Mouse (Mus musculus) macrophage (primary cell): ENCODE measurements around the gene B230118H07Rik. TPM values are rescaled to one million over a fixed set of nuclear protein-coding genes. Genes with fewer than 3 reads are reported as not detected.

Experiments used
- H3K27ac ChIP-seq: fragments of 350-480 bp; formaldehyde crosslinking; 2 replicates; pipeline ENCODE4 v1.9.0; 2021
- H3K36me3 ChIP-seq: fragments of 350-480 bp; formaldehyde crosslinking; 2 replicates; pipeline ENCODE4 v1.9.0; 2021; ENCODE audit errors: inconsistent target
- H3K4me3 ChIP-seq: fragments of 350-480 bp; formaldehyde crosslinking; 2 replicates; pipeline ENCODE4 v1.9.0; 2021; ENCODE audit errors: inconsistent target
- H3K79me2 ChIP-seq: fragments of 350-480 bp; formaldehyde crosslinking; 2 replicates; pipeline ENCODE4 v1.9.0; 2021; ENCODE audit errors: inconsistent target
- WGBS: methylation state at CpG from one replicate; pipeline ENCODE4 v1.1.7; 2026; ENCODE audit warnings: inconsistent platforms; ENCODE audit not compliant: missing documents; 5-methylcytosine and 5-hydroxymethylcytosine counted together
- polyA plus RNA-seq: library from polyadenylated mRNA; stranded (reverse); fragments of 250-400 nt; gene quantifications from 3 replicates; pipeline ENCODE4 v1.2.4, GENCODE M21; 2018; ENCODE audit warnings: inconsistent platforms

Gene B230118H07Rik
- polyA plus RNA-seq, 1 experiment from 2014 or later: 35.9 TPM

DNA sequence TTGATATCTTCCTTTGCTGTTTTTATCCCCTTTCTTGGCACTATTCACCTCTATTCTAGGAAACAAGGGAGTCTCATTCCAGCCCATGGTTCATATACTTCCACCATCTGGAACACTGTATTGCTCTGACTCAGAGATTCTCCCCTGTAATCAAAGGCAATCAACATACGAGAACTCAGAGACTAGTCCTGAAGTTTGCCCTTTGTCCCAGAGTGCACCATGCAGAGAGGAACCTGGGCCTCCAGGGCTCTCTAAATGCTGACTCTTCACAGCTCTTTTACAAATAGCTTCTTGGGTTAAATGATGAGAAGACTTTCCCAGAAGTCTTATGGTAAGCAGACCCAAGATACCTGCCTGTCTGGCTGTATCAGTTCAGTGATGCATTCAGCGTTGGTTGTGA is 11.2 kb upstream of the B230118H07Rik start:
- Histone ChIP-seq H3K4me3 (no peak overlapping the region), H3K79me2 (no peaks in the 10 kb centered on the region), H3K36me3 (no peaks in the 10 kb centered on the region), H3K27ac (no peak overlapping the region)
- 100% methylated on average over 2 of the region's 2 CpGs for WGBS

DNA sequence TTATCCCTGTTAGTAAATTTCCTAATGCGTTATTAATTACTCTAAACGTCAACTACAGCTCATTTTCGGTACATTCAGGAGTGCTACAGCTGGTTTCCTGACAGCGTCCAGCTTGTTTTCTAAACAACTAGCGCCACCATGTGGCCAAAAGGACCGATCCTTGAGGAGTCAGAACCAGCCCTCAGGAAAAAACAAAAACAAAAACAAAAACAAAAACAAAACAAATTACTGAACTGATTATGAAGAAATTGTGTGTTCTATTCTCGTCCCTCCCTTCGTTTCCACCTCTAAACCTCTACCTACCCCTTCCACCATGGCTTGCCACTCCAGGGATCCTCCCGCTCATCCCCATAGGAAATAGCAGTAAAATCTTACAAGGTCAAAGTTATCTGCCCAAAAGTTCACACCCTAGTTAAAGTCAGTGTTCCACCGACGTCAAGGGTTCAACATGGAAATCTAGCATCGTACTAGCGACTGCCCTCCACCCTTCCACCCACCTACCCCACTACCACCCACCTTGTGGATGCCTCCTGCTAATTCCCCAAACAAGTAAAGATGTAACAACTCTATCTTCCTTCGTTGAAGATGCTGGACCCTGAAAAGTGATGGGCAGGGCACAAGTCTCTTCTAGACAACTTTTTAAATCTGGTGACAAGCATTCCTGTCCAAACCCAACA is 3.7 kb upstream of the B230118H07Rik start:
- H3K4me3 ChIP-seq: no peak overlapping the region
- 19% methylated on average over 14 of the region's 14 CpGs for WGBS
- H3K27ac ChIP-seq: no peak overlapping the region
- no peaks in the 10 kb centered on the region for H3K36me3 ChIP-seq
- H3K79me2 ChIP-seq: no peaks in the 10 kb centered on the region

GRCm38 (mm10) chr2:101652204-101652920 is 3.0 kb upstream of the B230118H07Rik start:
- H3K79me2 ChIP-seq: no peaks in the 10 kb centered on the region
- 61% methylated on average over 14 of the region's 14 CpGs for WGBS
- no peaks in the 10 kb centered on the region for H3K36me3 ChIP-seq
- no peak overlapping the region for H3K27ac ChIP-seq
- H3K4me3 ChIP-seq: no peak overlapping the region

DNA sequence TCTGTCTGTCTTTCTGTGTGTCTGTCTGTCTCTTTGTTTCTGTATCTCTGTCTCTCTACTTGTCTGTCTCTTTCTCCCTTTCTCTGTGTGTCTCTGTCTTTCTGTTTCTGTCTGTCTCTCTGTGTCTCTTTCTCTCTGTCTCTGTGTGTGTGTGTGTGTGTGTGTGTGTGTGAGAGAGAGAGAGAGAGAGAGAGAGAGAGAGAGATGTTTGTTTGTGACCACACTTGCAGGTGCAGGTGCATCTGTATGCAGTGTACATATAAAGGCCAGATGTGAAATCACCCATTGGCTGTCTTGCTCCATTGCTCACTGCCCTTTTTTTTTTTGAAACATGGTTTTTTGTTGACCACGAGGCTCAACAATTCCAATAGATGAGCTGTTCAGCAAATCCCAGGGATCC is 1.1 kb upstream of the B230118H07Rik start:
- no peak overlapping the region for H3K27ac ChIP-seq
- 57% methylated on average over 1 of the region's 1 CpGs for WGBS

GRCm38 (mm10) chr2:101648361-101648760 is 971 bp downstream of the B230118H07Rik start:
- H3K36me3 ChIP-seq: no peaks in the 10 kb centered on the region
- no peaks in the 10 kb centered on the region for H3K79me2 ChIP-seq
- WGBS: 81% methylated on average over 2 of the region's 2 CpGs
- no peak overlapping the region for H3K4me3 ChIP-seq
- no peak overlapping the region for H3K27ac ChIP-seq

More for the DNA sequence above, 1.1 kb upstream of the B230118H07Rik start:
- no peaks in the 10 kb centered on the region for H3K79me2 ChIP-seq
- H3K36me3 ChIP-seq: no peaks in the 10 kb centered on the region
- no peak overlapping the region for H3K4me3 ChIP-seq

DNA sequence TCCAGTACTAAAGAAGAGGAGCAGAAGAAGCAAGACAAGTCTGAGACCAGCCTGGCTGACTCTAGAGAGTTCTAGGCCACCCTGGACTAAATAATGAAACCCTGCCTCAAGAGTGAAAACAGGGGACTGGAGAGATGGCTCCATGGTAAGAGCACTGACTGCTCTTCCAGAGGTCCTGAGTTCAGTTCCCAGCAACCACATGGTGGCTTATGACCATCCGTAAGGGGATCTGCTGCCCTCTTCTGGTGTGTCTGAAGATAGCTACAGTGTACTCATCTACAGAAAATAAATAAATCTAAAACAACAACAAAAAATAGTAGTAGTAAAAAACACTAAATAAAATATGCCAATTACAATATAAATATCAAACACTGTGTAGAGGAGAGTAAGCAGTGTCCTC is 3.5 kb downstream of the B230118H07Rik start:
- 89% methylated on average over 1 of the region's 1 CpGs for WGBS
- Histone ChIP-seq H3K27ac (no peak overlapping the region), H3K79me2 (no peaks in the 10 kb centered on the region), H3K36me3 (no peaks in the 10 kb centered on the region), H3K4me3 (no peak overlapping the region)

DNA sequence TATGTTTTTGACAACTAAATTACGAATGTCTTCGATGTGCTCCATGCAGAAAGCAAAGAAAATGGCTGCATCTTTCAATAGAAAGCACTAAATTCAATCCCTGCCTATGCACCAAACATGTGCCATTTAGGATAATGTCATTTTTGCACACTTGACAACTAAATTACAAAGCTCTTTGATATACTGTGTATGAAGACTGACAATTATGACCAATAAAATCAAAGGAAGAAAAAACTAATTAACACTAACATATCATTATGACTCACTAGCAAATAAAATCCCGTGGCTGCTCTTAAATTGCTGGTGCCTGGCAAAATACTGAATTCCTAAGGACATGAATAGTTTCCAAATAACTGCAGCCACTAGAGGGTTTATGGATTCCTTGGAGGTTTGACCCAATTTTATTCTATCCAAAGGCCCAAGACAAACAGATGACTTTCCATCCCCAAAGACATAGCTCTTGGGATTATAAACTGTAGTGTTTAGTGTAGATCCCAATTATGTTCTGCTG is 9.4 kb downstream of the B230118H07Rik start:
- 91% methylated on average over 3 of the region's 3 CpGs for WGBS
- Histone ChIP-seq H3K79me2 (no peaks in the 10 kb centered on the region), H3K4me3 (no peak overlapping the region), H3K36me3 (no peaks in the 10 kb centered on the region), H3K27ac (no peak overlapping the region)

DNA sequence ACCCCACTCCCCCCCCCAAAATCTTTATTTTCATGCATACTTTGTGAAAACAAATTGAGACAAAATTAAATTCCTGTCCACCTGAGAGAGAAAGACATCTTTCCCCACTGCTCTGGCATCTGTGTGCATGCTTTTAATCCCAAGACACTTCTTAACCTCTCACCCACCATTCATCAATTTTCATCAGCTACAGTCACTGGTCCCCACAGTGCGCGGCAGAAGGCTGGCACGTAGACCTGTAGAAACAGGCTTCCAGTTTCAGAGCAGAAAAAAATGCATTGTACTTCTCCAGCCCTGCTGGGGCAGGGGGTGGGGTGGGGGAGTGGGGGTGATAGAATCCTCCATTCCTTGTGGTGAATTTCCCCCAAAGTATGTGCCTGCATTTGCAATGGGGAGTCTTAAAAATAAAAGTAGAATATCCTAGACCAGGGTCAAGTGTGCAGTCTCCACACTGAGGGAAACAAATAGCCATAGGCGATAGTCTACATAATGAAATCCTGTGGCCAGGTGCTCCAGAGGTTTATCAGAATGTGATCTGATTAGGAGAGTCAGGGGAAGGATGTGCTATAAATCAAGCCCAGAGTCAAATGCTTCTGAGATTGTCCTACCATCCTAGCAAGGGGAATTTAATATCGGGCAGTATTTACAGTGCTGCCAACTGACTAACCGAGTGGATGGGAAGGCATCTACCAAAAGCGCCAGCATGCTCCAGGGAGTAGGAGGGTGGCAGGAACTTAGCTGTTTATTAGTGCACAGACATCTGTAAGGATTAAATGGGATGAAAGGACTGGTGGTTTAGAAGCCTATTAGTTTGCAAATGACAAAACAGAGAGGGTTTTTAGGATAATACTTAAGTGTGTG is 10.1 kb downstream of the B230118H07Rik start:
- Histone ChIP-seq H3K4me3 (no peak overlapping the region), H3K79me2 (no peaks in the 10 kb centered on the region), H3K36me3 (no peaks in the 10 kb centered on the region), H3K27ac (no peak overlapping the region)
- 90% methylated on average over 7 of the region's 7 CpGs for WGBS

- Histone ChIP-seq H3K27ac (peak overlapping the region; percentile 57), H3K79me2 (no peaks in the 10 kb centered on the region), H3K36me3 (no peaks in the 10 kb centered on the region), H3K4me3 (peak overlapping the region; percentile 91)
- under 1% methylated on average over 31 of the region's 31 CpGs for whole genome bisulfite sequencing
Measured at GRCm38 (mm10) chr2:101628297-101629236, 20.8 kb downstream of the B230118H07Rik start.

- Histone ChIP-seq H3K27ac (no peak overlapping the region), H3K4me3 (no peak overlapping the region), H3K36me3 (no peaks in the 10 kb centered on the region), H3K79me2 (no peaks in the 10 kb centered on the region)
Measured at GRCm38 (mm10) chr2:101627227-101627626, 22.1 kb downstream of the B230118H07Rik start.

GRCm38 (mm10) chr2:101624526-101624925 is 24.8 kb downstream of the B230118H07Rik start, which contains the start of gene Rag2:
Gene Rag2 (plus strand): TSS chr2:101624718.
- H3K27ac ChIP-seq: no peak within 1 kb of the TSS
- no peaks in the 10 kb centered on the region for H3K79me2 ChIP-seq
- WGBS: 59% methylated on average over 4 of the region's 4 CpGs
- no peaks in the 10 kb centered on the region for H3K36me3 ChIP-seq
- no peak within 1 kb of the TSS for H3K4me3 ChIP-seq

- WGBS: 45% methylated on average over 2 of the region's 2 CpGs
- no peaks in the 10 kb centered on the region for H3K79me2 ChIP-seq
- no peaks in the 10 kb centered on the region for H3K36me3 ChIP-seq
- H3K27ac ChIP-seq: no peak overlapping the region
- no peak overlapping the region for H3K4me3 ChIP-seq
Measured at GRCm38 (mm10) chr2:101624011-101624410, 25.3 kb downstream of the B230118H07Rik start.

GRCm38 (mm10) chr2:101623042-101623441 is 26.3 kb downstream of the B230118H07Rik start:
- Histone ChIP-seq H3K79me2 (no peaks in the 10 kb centered on the region), H3K27ac (no peak overlapping the region), H3K4me3 (no peak overlapping the region), H3K36me3 (no peaks in the 10 kb centered on the region)
- 59% methylated on average over 2 of the region's 2 CpGs for WGBS

DNA sequence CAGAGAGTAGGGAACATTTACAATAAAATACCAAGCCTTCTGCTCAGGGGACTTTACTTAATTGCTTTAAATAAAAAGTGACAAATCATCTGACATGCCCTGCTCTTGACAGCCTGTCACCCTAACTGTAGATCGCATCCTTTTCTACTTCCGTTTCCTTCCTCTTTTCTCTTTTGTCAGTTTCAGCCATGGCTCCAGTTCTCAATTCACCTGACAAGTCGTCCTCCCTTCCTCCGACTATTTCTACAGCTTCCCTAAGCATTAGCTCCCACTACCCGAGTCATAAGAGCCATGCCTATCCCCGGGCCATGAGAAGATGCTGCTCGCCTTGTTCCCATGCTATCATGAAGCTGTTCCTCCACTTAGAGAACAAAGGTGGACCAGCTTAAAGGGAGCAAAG is 27.7 kb downstream of the B230118H07Rik start:
- no peak overlapping the region for H3K4me3 ChIP-seq
- no peaks in the 10 kb centered on the region for H3K36me3 ChIP-seq
- H3K79me2 ChIP-seq: no peaks in the 10 kb centered on the region
- H3K27ac ChIP-seq: no peak overlapping the region
- WGBS: 14% methylated on average over 7 of the region's 7 CpGs
